Mouse (Mus musculus) right cerebral cortex, postnatal 36 days (tissue): Measurements from ENCODE around the gene Gm4881.
A peak's percentile ranks its signal among the peaks of the same experiment; 100 is the strongest.
"Not testable (repeated sequence)": the region's sequence is repeated elsewhere in the genome, so short reads cannot be mapped to it uniquely, and the experiment has no call there.

Experiments
- DNase-seq, 2 experiments: peaks; one replicate each; pipeline ENCODE4 v3.0.0; 2022; ENCODE audit warnings: low spot score in 2 of 2, mixed read lengths in 1 of 2

Gm4881 gene

GRCm38 (mm10) chr7:24896269-24896668, 48.0 kb downstream of the Gm4881 start:
- no peak for DNase-seq

GRCm38 (mm10) chr7:24895749-24896148, 48.5 kb downstream of the Gm4881 start:
- DNase-seq = not testable (repeated sequence)

- no peak for DNase-seq
Observed at GRCm38 (mm10) chr7:24892125-24892583, 52.1 kb downstream of the Gm4881 start.

GRCm38 (mm10) chr7:24891241-24892124, 52.8 kb downstream of the Gm4881 start:
- DNase-seq = no peak

- peak; percentile 43 to 57 for DNase-seq
Observed at GRCm38 (mm10) chr7:24890281-24891216, 53.7 kb downstream of the Gm4881 start.

- DNase-seq = no peak
Observed at GRCm38 (mm10) chr7:24889431-24890220, 54.7 kb downstream of the Gm4881 start.

- DNase-seq = no peak
Observed at GRCm38 (mm10) chr7:24887096-24887495, 57.2 kb downstream of the Gm4881 start.

GRCm38 (mm10) chr7:24886308-24886633, 58.0 kb downstream of the Gm4881 start:
- no peak for DNase-seq

- no peak for DNase-seq
Observed at GRCm38 (mm10) chr7:24885468-24886307, 58.6 kb downstream of the Gm4881 start.

GRCm38 (mm10) chr7:24884693-24885291, 59.5 kb downstream of the Gm4881 start:
- no peak for DNase-seq

GRCm38 (mm10) chr7:24883896-24884692, 60.2 kb downstream of the Gm4881 start, which contains the start of gene Rps19:
Gene Rps19, plus strand, starts transcription at chr7:24884371.
- DNase-seq = peak; percentile 98

GRCm38 (mm10) chr7:24882416-24883199, 61.7 kb downstream of the Gm4881 start:
- DNase-seq = no peak

- no peak for DNase-seq
Observed at GRCm38 (mm10) chr7:24879620-24880019, 64.7 kb downstream of the Gm4881 start.

- DNase-seq = no peak
Observed at GRCm38 (mm10) chr7:24877588-24877987, 66.7 kb downstream of the Gm4881 start.
